Mouse (Mus musculus) MEL (cell line): ENCODE results near the gene Ammecr1. TPM values are rescaled to one million over a fixed set of nuclear protein-coding genes. Genes with fewer than 3 reads are reported as not detected.

ENCODE experiments used
- DNase-seq: peaks from one replicate; pipeline ENCODE4 v3.0.0; 2011; ENCODE audit warnings: low read depth, low spot score
- H3K27ac ChIP-seq: 2 replicates; pipeline ENCODE4 v1.5.1; 2012; ENCODE audit warnings: low read depth, mild to moderate bottlenecking, control low read depth, low read length, moderate library complexity; ENCODE audit not compliant: control insufficient read depth
- H3K27me3 ChIP-seq, 2 experiments: fragments of 150-350 bp in 1 of 2; sonication (generic) in 1 of 2; 2 replicates each; pipeline ENCODE4 v1.6.1; 2012; ENCODE audit warnings: low read length in 2 of 2, mild to moderate bottlenecking in 2 of 2, improper control_type of control experiment in 1 of 2, moderate library complexity in 1 of 2; ENCODE audit not compliant: insufficient read depth in 2 of 2, control insufficient read depth in 1 of 2
- H3K36me3 ChIP-seq, 2 experiments: 2 replicates each; pipeline ENCODE4 v1.6.1; 2012 to 2014; ENCODE audit warnings: low read length in 2 of 2, improper control_type of control experiment in 1 of 2, inconsistent platforms in 1 of 2, mild to moderate bottlenecking in 1 of 2; ENCODE audit not compliant: insufficient read depth in 2 of 2, control insufficient read depth in 1 of 2
- H3K4me1 ChIP-seq, 2 experiments: fragments of 150-350 bp in 1 of 2; sonication (generic) in 1 of 2; 2 replicates each; pipeline ENCODE4 v1.6.1; 2012; ENCODE audit warnings: low read length in 2 of 2, improper control_type of control experiment in 1 of 2, mild to moderate bottlenecking in 1 of 2; ENCODE audit not compliant: insufficient read depth in 2 of 2, control insufficient read depth in 1 of 2
- H3K4me3 ChIP-seq, 2 experiments: fragments of 150-350 bp in 1 of 2; sonication (generic) in 1 of 2; 2 replicates each; pipeline ENCODE4 v1.5.1; 2012; ENCODE audit warnings: low read depth in 2 of 2, low read length in 2 of 2, mild to moderate bottlenecking in 2 of 2, moderate library complexity in 2 of 2, control low read depth in 1 of 2, improper control_type of control experiment in 1 of 2; ENCODE audit not compliant: control insufficient read depth in 1 of 2, insufficient read depth in 1 of 2
- H3K79me2 ChIP-seq: 2 replicates; pipeline ENCODE4 v1.6.1; 2012; ENCODE audit warnings: mild to moderate bottlenecking, low read length, moderate library complexity; ENCODE audit not compliant: control insufficient read depth, poor library complexity, insufficient read depth
- H3K9ac ChIP-seq: 2 replicates; pipeline ENCODE4 v1.6.1; 2012; ENCODE audit warnings: low read depth, mild to moderate bottlenecking, control low read depth, low read length, moderate library complexity; ENCODE audit not compliant: control insufficient read depth, poor library complexity, severe bottlenecking
- H3K9me3 ChIP-seq: fragments of 150-350 bp; sonication (generic); replicated peaks from 2 replicates; pipeline ENCODE4 v1.6.1; 2012; ENCODE audit warnings: mild to moderate bottlenecking, low read length, improper control_type of control experiment, moderate library complexity; ENCODE audit not compliant: insufficient read depth
- BHLHE40 ChIP-seq: IDR thresholded peaks from 2 replicates; pipeline ENCODE4 v1.6.1; 2012; ENCODE audit warnings: low read depth, mild to moderate bottlenecking, inconsistent platforms, low read length, improper control_type of control experiment, borderline replicate concordance
- CHD2 ChIP-seq: IDR thresholded peaks from 2 replicates; pipeline ENCODE4 v1.6.1; 2011; ENCODE audit warnings: low read length, improper control_type of control experiment
- CTCF ChIP-seq, 3 experiments: IDR thresholded peaks in 2 of 3; conservative IDR thresholded peaks in 1 of 3; 2 replicates each; pipeline ENCODE4 v1.5.1; 2011 to 2012; ENCODE audit warnings: low read length in 3 of 3, low read depth in 2 of 3, mild to moderate bottlenecking in 2 of 3, improper control_type of control experiment in 1 of 3, inconsistent platforms in 1 of 3, mixed read lengths in 1 of 3, moderate library complexity in 1 of 3; ENCODE audit not compliant: control insufficient read depth in 1 of 3, insufficient read depth in 1 of 3, poor library complexity in 1 of 3, severe bottlenecking in 1 of 3
- E2F4 ChIP-seq: IDR thresholded peaks from 2 replicates; pipeline ENCODE4 v1.6.1; 2011; ENCODE audit warnings: low read depth, low read length, improper control_type of control experiment, borderline replicate concordance
- ELF1 ChIP-seq: IDR thresholded peaks from 2 replicates; pipeline ENCODE4 v1.6.1; 2014; ENCODE audit warnings: low read depth, mild to moderate bottlenecking, inconsistent platforms, low read length, improper control_type of control experiment, moderate library complexity
- EP300 ChIP-seq, 2 experiments: IDR thresholded peaks; 2 replicates each; pipeline ENCODE4 v1.6.1; 2011; ENCODE audit warnings: improper control_type of control experiment in 2 of 2, low read length in 2 of 2, low read depth in 1 of 2, mild to moderate bottlenecking in 1 of 2
- ETS1 ChIP-seq: IDR thresholded peaks from 2 replicates; pipeline ENCODE4 v1.6.1; 2012; ENCODE audit warnings: low read depth, mild to moderate bottlenecking, inconsistent platforms, low read length, improper control_type of control experiment, moderate library complexity
- GABPA ChIP-seq: IDR thresholded peaks from 2 replicates; pipeline ENCODE4 v1.6.1; 2012; ENCODE audit warnings: low read depth, mild to moderate bottlenecking, inconsistent platforms, low read length, improper control_type of control experiment, moderate library complexity
- HCFC1 ChIP-seq: IDR thresholded peaks from 2 replicates; pipeline ENCODE4 v1.6.1; 2012; ENCODE audit warnings: low read depth, mild to moderate bottlenecking, inconsistent platforms, low read length, improper control_type of control experiment, moderate library complexity
- JUND ChIP-seq: IDR thresholded peaks from 2 replicates; pipeline ENCODE4 v1.6.1; 2011; ENCODE audit warnings: low read depth, mild to moderate bottlenecking, improper control_type of control experiment, low read length
- KAT2A ChIP-seq: conservative IDR thresholded peaks from 2 replicates; pipeline ENCODE4 v1.6.1; 2012; ENCODE audit warnings: low read depth, low read length, improper control_type of control experiment, inconsistent platforms
- MAFK ChIP-seq: IDR thresholded peaks from 2 replicates; pipeline ENCODE4 v1.6.1; 2011; ENCODE audit warnings: low read depth, mild to moderate bottlenecking, low read length, improper control_type of control experiment, borderline replicate concordance
- MXI1 ChIP-seq: IDR thresholded peaks from 2 replicates; pipeline ENCODE4 v1.6.1; 2011; ENCODE audit warnings: mild to moderate bottlenecking, low read depth, low read length, improper control_type of control experiment
- MYC ChIP-seq: IDR thresholded peaks from 2 replicates; pipeline ENCODE4 v1.6.1; 2011; ENCODE audit warnings: low read depth, mild to moderate bottlenecking, low read length, improper control_type of control experiment, moderate library complexity
- NELFE ChIP-seq: IDR thresholded peaks from 2 replicates; pipeline ENCODE4 v1.6.1; 2011; ENCODE audit warnings: low read depth, low read length, improper control_type of control experiment
- POLR2A ChIP-seq, 2 experiments: IDR thresholded peaks; 2 replicates each; pipeline ENCODE4 v1.6.1; 2011 to 2012; ENCODE audit warnings: low read length in 2 of 2, mild to moderate bottlenecking in 2 of 2, control low read depth in 1 of 2, improper control_type of control experiment in 1 of 2, low read depth in 1 of 2, moderate library complexity in 1 of 2; ENCODE audit not compliant: control insufficient read depth in 1 of 2, insufficient read depth in 1 of 2, poor library complexity in 1 of 2
- POLR2AphosphoS5 ChIP-seq: IDR thresholded peaks from 2 replicates; pipeline ENCODE4 v1.6.1; 2012; ENCODE audit warnings: low read depth, borderline replicate concordance, mild to moderate bottlenecking, inconsistent platforms, low read length, moderate library complexity, mixed read lengths
- RAD21 ChIP-seq: IDR thresholded peaks from 2 replicates; pipeline ENCODE4 v1.6.1; 2011; ENCODE audit warnings: mild to moderate bottlenecking, low read depth, low read length, improper control_type of control experiment
- SIN3A ChIP-seq: IDR thresholded peaks from 2 replicates; pipeline ENCODE4 v1.6.1; 2012; ENCODE audit warnings: low read length, improper control_type of control experiment, inconsistent platforms
- SMC3 ChIP-seq: IDR thresholded peaks from 2 replicates; pipeline ENCODE4 v1.6.1; 2011; ENCODE audit warnings: low read depth, low read length, improper control_type of control experiment
- TAL1 ChIP-seq: IDR thresholded peaks from 2 replicates; pipeline ENCODE4 v1.6.1; 2012; ENCODE audit warnings: mild to moderate bottlenecking, inconsistent platforms, low read length, moderate library complexity, mixed read lengths
- USF2 ChIP-seq, 2 experiments: IDR thresholded peaks; 2 replicates each; pipeline ENCODE4 v1.6.1; 2011 to 2012; ENCODE audit warnings: improper control_type of control experiment in 2 of 2, low read length in 2 of 2, borderline replicate concordance in 1 of 2, inconsistent platforms in 1 of 2, low read depth in 1 of 2, mild to moderate bottlenecking in 1 of 2; ENCODE audit not compliant: insufficient read depth in 1 of 2
- ZC3H11A ChIP-seq: IDR thresholded peaks from 2 replicates; pipeline ENCODE4 v1.6.1; 2012; ENCODE audit warnings: low read depth, mild to moderate bottlenecking, inconsistent platforms, low read length, improper control_type of control experiment
- polyA plus RNA-seq, 2 experiments: library from polyadenylated mRNA; stranded (reverse) in 1 of 2; unstranded in 1 of 2; fragments of >175 nt in 1 of 2; fragments of >200 nt in 1 of 2; gene quantifications; 2 replicates each; pipeline versions ENCODE4 v1.2.1 to v1.2.4; 2012; ENCODE audit warnings: low replicate concordance in 2 of 2, low read depth in 1 of 2; ENCODE audit not compliant: insufficient read length in 2 of 2, insufficient read depth in 1 of 2, missing spikeins in 1 of 2
- total RNA-seq: library from RNA; depleted of rRNA; stranded (reverse); fragments of 300-350 nt; gene quantifications from 2 replicates; pipeline ENCODE4 v1.2.3, GENCODE M21; 2012

Ammecr1 gene
- total and polyA plus RNA-seq, 3 experiments: 15.1 to 62.1 (median 23.6) TPM

- TF ChIP-seq POLR2A (IDR thresholded peaks at IDR 0.05; ENCODE audit: control insufficient read depth in 1 of 2, insufficient read depth in 1 of 2, low read depth in 1 of 2, low read length in 2 of 2, poor library complexity in 1 of 2) (no peak), ELF1 (no peak), SMC3 (peak; percentile 61), KAT2A (no peak), CTCF (IDR thresholded peaks at IDR 0.05 in 2 of 3, conservative IDR thresholded peaks at IDR 0.05 in 1 of 3; ENCODE audit: control insufficient read depth in 1 of 3, insufficient read depth in 1 of 3, low read depth in 2 of 3, low read length in 3 of 3, poor library complexity in 1 of 3, severe bottlenecking in 1 of 3) (peak; percentile 46 to 73 (median 69))
Measured at GRCm38 (mm10) chrX:142813146-142813545, 153.4 kb downstream of the Ammecr1 start (continued).

- Histone ChIP-seq H3K4me3 (no peak overlapping the region), H3K27me3 (no peaks in the 10 kb centered on the region), H3K9me3 (no peaks in the 10 kb centered on the region), H3K36me3 (peaks cover 0 to 6% of the 10 kb centered on the region in 2 experiments; a peak in 3 of 4 replicates), H3K9ac (no peak overlapping the region), H3K79me2 (0 out of 2 replicates have a peak, but pooled peaks cover 2% of the 10 kb centered on the region), H3K4me1 (no peaks in the 10 kb centered on the region), H3K27ac (no peak overlapping the region)
- DNase-seq: peak; percentile 71
- TF ChIP-seq E2F4 (no peak), KAT2A (no peak), CHD2 (no peak), MXI1 (no peak), CTCF (IDR thresholded peaks at IDR 0.05 in 2 of 3, conservative IDR thresholded peaks at IDR 0.05 in 1 of 3; ENCODE audit: control insufficient read depth in 1 of 3, insufficient read depth in 1 of 3, low read depth in 2 of 3, low read length in 3 of 3, poor library complexity in 1 of 3, severe bottlenecking in 1 of 3) (peak; percentile 50 to 86 (median 64)), JUND (no peak), SMC3 (peak; percentile 87), POLR2AphosphoS5 (no peak), BHLHE40 (no peak), ETS1 (no peak), ELF1 (no peak), MAFK (no peak), TAL1 (no peak), RAD21 (peak; percentile 87), HCFC1 (no peak), SIN3A (peak; percentile 40; the same call in 1 of the 2 replicates), EP300 (IDR thresholded peaks at IDR 0.05; ENCODE audit: low read depth in 1 of 2, low read length in 2 of 2) (no peak), NELFE (no peak), GABPA (no peak), ZC3H11A (peak; percentile 92), USF2 (IDR thresholded peaks at IDR 0.05; ENCODE audit: borderline replicate concordance in 1 of 2, insufficient read depth in 1 of 2, low read depth in 1 of 2, low read length in 2 of 2) (no peak), MYC (no peak)
Measured at GRCm38 (mm10) chrX:142808411-142808810, 158.1 kb downstream of the Ammecr1 start.
